Mouse (Mus musculus) midbrain, embryonic 16.5 days (tissue): ENCODE data around the gene Mcrip2. TPM values are rescaled to one million over a fixed set of nuclear protein-coding genes. Genes with fewer than 3 reads are reported as not detected.
A peak's percentile ranks its signal among the peaks of the same experiment; 100 is the strongest.

Experiments used
- ATAC-seq: fragments of 200-750 bp; cut with Nextera tagmentation; 2 replicates; pipeline ENCODE4 v1.8.0; 2017; ENCODE audit warnings: moderate TSS enrichment
- H3K27ac ChIP-seq: fragments of 300-500 bp; sonication (generic); 2 replicates; pipeline ENCODE4 v1.5.1; 2014; ENCODE audit warnings: mild to moderate bottlenecking, low read length, mixed read lengths
- H3K27me3 ChIP-seq: fragments of 300-500 bp; sonication (generic); 2 replicates; pipeline ENCODE4 v1.6.1; 2014; ENCODE audit warnings: low read depth, low read length, mixed read lengths; ENCODE audit not compliant: control insufficient read depth, insufficient read depth
- H3K36me3 ChIP-seq: fragments of 300-500 bp; sonication (generic); 2 replicates; pipeline ENCODE4 v1.6.1; 2014; ENCODE audit warnings: mild to moderate bottlenecking, low read length, moderate library complexity, mixed read lengths; ENCODE audit not compliant: control insufficient read depth, insufficient read depth
- H3K4me1 ChIP-seq: fragments of 300-500 bp; sonication (generic); 2 replicates; pipeline ENCODE4 v1.6.1; 2014; ENCODE audit warnings: mild to moderate bottlenecking, low read length, mixed read lengths; ENCODE audit not compliant: control insufficient read depth, insufficient read depth
- H3K4me2 ChIP-seq: fragments of 300-500 bp; sonication (generic); 2 replicates; pipeline ENCODE4 v1.6.1; 2014; ENCODE audit warnings: mild to moderate bottlenecking, low read length, mixed read lengths
- H3K4me3 ChIP-seq: fragments of 300-500 bp; sonication (generic); 2 replicates; pipeline ENCODE4 v1.5.1; 2014; ENCODE audit warnings: low read depth, mild to moderate bottlenecking, low read length, moderate library complexity, mixed read lengths
- H3K9ac ChIP-seq: fragments of 300-500 bp; sonication (generic); 2 replicates; pipeline ENCODE4 v1.6.1; 2014; ENCODE audit warnings: low read depth, low read length, mixed read lengths
- H3K9me3 ChIP-seq: fragments of 300-500 bp; sonication (generic); replicated peaks from 2 replicates; pipeline ENCODE4 v1.6.1; 2014; ENCODE audit warnings: mild to moderate bottlenecking, low read length, mixed read lengths; ENCODE audit not compliant: control insufficient read depth, poor library complexity, severe bottlenecking
- WGBS: fragments of 180-500 bp; shearing (Covaris S2); extraction: QIAGEN DNeasy Blood & Tissue Kit; methylation state at CpG from one replicate; pipeline ENCODE4 v1.1.7; 2014; 5-methylcytosine and 5-hydroxymethylcytosine counted together
- polyA plus RNA-seq: library from polyadenylated mRNA; unstranded; fragments of >200 nt; fragmentation: Nextera tagmentation; extraction: Ambion mirVana; gene quantifications from 2 replicates; pipeline ENCODE4 v1.2.1, GENCODE M21; 2015

Mcrip2 gene
- polyA plus RNA-seq, 1 experiment from 2014 or later = 25.3 TPM

- no peaks in the 10 kb centered on the region; the same call in 1 of the 2 replicates for H3K36me3 ChIP-seq
- H3K4me3 ChIP-seq = no peak overlapping the region
- H3K4me2 ChIP-seq = no peak overlapping the region
- H3K4me1 ChIP-seq = no peaks in the 10 kb centered on the region
- WGBS = 90% methylated on average over 3 of the region's 3 CpGs
- H3K27ac ChIP-seq = no peak overlapping the region
- H3K27me3 ChIP-seq = no peaks in the 10 kb centered on the region
- no peak overlapping the region for H3K9ac ChIP-seq
- no peaks in the 10 kb centered on the region for H3K9me3 ChIP-seq
- no peak for ATAC-seq
These were observed 34.5 kb upstream of the Mcrip2 start for GRCm38 (mm10) chr17:25903061-25903460.

DNA sequence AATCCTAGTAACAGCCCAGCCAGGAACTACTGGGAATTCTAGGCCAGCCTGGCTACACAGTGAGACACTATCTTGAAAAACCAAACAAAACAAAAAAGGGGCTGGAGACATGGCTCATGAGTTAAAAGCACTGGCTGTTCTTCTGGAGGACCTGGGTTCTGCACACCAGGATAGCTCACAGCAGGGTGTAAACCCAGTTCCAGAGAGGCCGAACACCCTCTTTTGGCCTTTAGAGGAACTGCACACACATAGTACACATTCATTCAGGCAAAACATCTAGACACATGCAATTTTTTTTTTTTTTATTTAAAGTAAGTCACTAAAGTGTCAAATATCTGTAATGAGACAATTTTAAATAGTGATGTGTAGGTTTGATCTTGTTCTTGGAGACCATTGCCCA is 31.6 kb upstream of the Mcrip2 start:
- Histone ChIP-seq H3K27ac (no peak overlapping the region), H3K4me2 (no peak overlapping the region), H3K4me1 (no peaks in the 10 kb centered on the region), H3K27me3 (no peaks in the 10 kb centered on the region), H3K9me3 (no peaks in the 10 kb centered on the region), H3K9ac (no peak overlapping the region), H3K36me3 (no peaks in the 10 kb centered on the region; the same call in 1 of the 2 replicates), H3K4me3 (no peak overlapping the region)
- no peak for ATAC-seq
- 91% methylated on average over 1 of the region's 1 CpGs for WGBS

- H3K9me3 ChIP-seq = no peaks in the 10 kb centered on the region
- no peak overlapping the region for H3K9ac ChIP-seq
- H3K4me1 ChIP-seq = peaks cover 4% of the 10 kb centered on the region; the same call in 1 of the 2 replicates
- 52% methylated on average over 12 of the region's 12 CpGs for whole genome bisulfite sequencing
- no peak overlapping the region for H3K4me3 ChIP-seq
- no peaks in the 10 kb centered on the region for H3K27me3 ChIP-seq
- no peaks in the 10 kb centered on the region; the same call in 1 of the 2 replicates for H3K36me3 ChIP-seq
- ATAC-seq = no peak
- H3K4me2 ChIP-seq = no peak overlapping the region
- H3K27ac ChIP-seq = no peak overlapping the region
These were observed 27.3 kb upstream of the Mcrip2 start for GRCm38 (mm10) chr17:25895891-25896290.

DNA sequence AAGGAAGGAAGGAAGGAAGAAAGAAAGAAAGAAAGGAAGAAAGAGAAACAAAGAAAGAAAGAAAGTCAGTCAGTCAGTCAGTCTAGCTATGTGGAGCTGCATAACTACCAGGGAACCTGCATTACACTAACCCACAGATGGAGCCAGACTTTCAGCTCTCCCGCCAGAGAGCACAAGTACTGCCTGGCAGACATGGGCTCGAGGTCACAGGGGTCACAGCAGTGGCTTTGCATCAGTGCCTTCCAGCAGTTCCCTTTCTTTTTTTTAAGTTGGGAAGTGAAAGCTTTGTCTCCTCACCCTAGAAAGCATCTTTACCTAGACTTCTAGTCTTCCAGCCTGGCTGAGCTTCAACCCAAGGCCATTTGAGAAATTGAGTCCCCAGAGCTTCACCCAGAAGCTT is 26.9 kb upstream of the Mcrip2 start:
- no peak overlapping the region for H3K4me2 ChIP-seq
- no peak overlapping the region for H3K9ac ChIP-seq
- no peaks in the 10 kb centered on the region for H3K9me3 ChIP-seq
- no peaks in the 10 kb centered on the region; the same call in 1 of the 2 replicates for H3K36me3 ChIP-seq
- ATAC-seq = no peak
- no peak overlapping the region for H3K4me3 ChIP-seq
- H3K27ac ChIP-seq = no peak overlapping the region
- 34% methylated on average over 2 of the region's 2 CpGs for WGBS
- peaks cover 4% of the 10 kb centered on the region; the same call in 1 of the 2 replicates for H3K4me1 ChIP-seq
- H3K27me3 ChIP-seq = no peaks in the 10 kb centered on the region

DNA sequence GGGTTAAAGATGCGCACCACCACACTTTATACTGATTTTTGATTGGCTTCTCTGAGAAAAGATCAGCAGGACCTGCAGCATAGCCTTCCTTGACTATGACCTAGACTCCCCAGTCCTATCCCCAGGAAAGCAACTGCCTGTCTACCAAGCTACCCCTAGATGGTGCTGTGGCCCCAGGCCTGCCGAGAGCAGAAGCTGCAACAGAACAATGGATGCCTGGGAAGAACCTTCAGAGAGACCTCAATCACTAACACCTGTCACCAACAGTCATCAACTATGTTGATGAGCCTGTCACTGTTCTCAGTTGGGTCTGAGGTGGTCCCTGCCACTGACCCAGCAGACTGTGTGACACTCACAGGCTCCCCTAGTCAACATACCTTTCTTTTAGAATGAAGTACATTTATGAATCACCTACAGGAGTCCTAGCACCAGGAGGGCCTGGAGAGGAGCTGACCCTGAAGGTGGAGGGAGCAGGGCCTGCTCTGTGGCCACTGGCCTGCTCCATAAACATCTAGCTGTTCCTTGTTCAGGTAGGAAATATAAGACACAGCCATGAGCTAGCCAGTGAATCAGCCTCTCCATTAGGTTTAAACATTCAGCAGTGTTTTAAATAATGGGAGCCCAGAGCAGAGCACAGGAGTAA is 25.5 kb upstream of the Mcrip2 start:
- no peaks in the 10 kb centered on the region for H3K9me3 ChIP-seq
- H3K4me3 ChIP-seq = no peak overlapping the region
- H3K27me3 ChIP-seq = no peaks in the 10 kb centered on the region
- 0 out of 2 replicates have a peak overlapping the region, but pooled peaks have one; percentile 11 for H3K9ac ChIP-seq
- WGBS = 39% methylated on average over 2 of the region's 2 CpGs
- ATAC-seq = peak; percentile 73; the same call in 1 of the 2 replicates
- H3K4me2 ChIP-seq = no peak overlapping the region
- H3K4me1 ChIP-seq = peaks cover 4% of the 10 kb centered on the region; the same call in 1 of the 2 replicates
- H3K36me3 ChIP-seq = no peaks in the 10 kb centered on the region
- H3K27ac ChIP-seq = peak overlapping the region; percentile 43

DNA sequence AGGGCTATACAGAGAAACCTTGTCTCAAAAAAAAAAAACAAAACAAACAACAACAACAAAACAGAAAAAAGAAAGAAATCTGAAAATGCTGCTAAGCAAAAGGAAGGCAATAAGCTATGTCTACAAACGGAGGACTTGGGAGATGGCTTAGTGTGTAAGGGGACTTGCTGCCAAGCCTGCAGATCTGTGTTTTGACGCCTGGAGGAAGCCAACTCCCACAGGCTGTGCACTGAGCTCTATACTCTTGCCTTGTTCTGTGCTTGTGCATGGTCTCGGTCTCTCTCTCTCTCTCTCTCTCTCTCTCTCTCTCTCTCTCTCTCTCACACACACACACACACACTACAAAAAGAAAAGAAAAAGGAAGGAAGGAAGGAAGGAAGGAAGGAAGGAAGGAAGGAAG is 20.3 kb upstream of the Mcrip2 start:
- H3K9me3 ChIP-seq = no peaks in the 10 kb centered on the region
- no peak for ATAC-seq
- no peaks in the 10 kb centered on the region; the same call in 1 of the 2 replicates for H3K36me3 ChIP-seq
- H3K9ac ChIP-seq = no peak overlapping the region
- 95% methylated on average over 3 of the region's 3 CpGs for WGBS
- H3K27me3 ChIP-seq = no peaks in the 10 kb centered on the region
- no peak overlapping the region for H3K4me2 ChIP-seq
- H3K4me1 ChIP-seq = no peaks in the 10 kb centered on the region
- no peak overlapping the region for H3K4me3 ChIP-seq
- H3K27ac ChIP-seq = no peak overlapping the region

DNA sequence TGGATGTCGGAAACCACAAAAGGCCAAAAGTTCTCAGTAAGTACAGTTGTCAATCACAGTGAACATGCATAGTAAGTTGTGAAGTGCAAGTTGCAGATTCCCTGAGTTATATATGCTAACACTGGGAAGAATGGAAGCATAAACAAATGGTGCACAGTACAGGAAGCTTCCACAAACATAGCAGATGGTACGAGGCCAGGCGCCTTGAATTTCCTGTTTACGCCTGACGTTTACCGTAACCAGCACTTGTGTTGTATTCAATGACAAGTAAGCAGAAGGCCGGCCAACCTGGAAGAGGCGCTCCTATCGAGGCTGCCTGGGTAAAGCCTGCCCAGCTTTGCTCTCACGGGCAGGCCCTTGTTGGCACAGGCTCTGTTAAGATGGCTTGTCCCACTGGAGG is 18.9 kb upstream of the Mcrip2 start:
- Histone ChIP-seq H3K36me3 (peaks cover 7% of the 10 kb centered on the region), H3K4me2 (no peak overlapping the region), H3K4me3 (no peak overlapping the region), H3K9me3 (no peaks in the 10 kb centered on the region), H3K27ac (no peak overlapping the region), H3K4me1 (no peaks in the 10 kb centered on the region), H3K9ac (no peak overlapping the region), H3K27me3 (no peaks in the 10 kb centered on the region)
- WGBS = 94% methylated on average over 10 of the region's 10 CpGs
- no peak for ATAC-seq

DNA sequence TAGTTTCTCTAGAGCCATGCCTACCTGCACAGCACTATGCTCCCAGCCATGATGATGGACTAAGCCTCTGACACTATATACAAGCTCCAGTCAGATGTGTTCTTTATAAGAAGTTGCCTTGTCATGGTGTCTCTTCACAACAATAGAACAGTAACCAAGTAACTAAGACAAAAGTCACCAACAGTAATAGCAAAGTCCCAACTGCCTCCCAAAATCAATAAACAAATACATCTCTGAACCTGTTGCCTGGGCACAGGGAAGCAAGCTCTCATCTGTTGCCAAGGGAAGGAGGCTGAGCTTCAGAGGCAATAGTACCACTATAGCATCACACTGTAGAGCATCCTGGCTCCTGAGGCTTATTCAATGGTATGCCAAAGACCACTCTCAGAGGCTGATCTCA is 18.2 kb upstream of the Mcrip2 start:
- H3K27ac ChIP-seq = no peak overlapping the region
- no peaks in the 10 kb centered on the region for H3K27me3 ChIP-seq
- no peak overlapping the region for H3K9ac ChIP-seq
- H3K4me2 ChIP-seq = no peak overlapping the region
- H3K9me3 ChIP-seq = no peaks in the 10 kb centered on the region
- H3K36me3 ChIP-seq = peaks cover 7% of the 10 kb centered on the region
- H3K4me1 ChIP-seq = no peaks in the 10 kb centered on the region
- no peak overlapping the region for H3K4me3 ChIP-seq
- ATAC-seq = no peak

DNA sequence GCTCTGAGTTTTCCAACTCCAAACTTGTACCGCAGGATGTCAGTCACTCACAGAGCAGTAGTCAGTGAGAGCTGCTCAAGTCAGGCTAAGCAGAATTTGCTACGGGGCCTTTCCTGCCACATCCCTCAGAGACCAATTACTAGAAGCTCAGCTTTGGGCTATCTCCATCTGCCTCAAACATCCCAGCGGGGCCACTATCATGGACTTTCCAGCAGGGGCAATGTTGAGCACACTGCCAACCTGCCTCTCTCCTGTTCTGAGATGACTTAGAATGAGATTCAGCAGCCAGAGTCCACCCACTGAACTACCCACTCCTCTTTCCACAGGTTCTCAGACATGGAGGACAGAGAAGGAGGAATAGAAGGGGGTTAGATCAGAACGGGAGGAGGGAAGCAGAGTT is 17.1 kb upstream of the Mcrip2 start:
- Histone ChIP-seq H3K36me3 (peaks cover 7% of the 10 kb centered on the region), H3K9me3 (no peaks in the 10 kb centered on the region), H3K9ac (no peak overlapping the region), H3K4me2 (no peak overlapping the region), H3K27ac (no peak overlapping the region), H3K4me3 (no peak overlapping the region), H3K27me3 (no peaks in the 10 kb centered on the region), H3K4me1 (peaks cover 3% of the 10 kb centered on the region; the same call in 1 of the 2 replicates)
- 63% methylated on average over 4 of the region's 4 CpGs for WGBS
- no peak; the same call in 1 of the 2 replicates for ATAC-seq
